ENCODE assay signal across 8 mouse cellular contexts in the genomic region with DNA sequence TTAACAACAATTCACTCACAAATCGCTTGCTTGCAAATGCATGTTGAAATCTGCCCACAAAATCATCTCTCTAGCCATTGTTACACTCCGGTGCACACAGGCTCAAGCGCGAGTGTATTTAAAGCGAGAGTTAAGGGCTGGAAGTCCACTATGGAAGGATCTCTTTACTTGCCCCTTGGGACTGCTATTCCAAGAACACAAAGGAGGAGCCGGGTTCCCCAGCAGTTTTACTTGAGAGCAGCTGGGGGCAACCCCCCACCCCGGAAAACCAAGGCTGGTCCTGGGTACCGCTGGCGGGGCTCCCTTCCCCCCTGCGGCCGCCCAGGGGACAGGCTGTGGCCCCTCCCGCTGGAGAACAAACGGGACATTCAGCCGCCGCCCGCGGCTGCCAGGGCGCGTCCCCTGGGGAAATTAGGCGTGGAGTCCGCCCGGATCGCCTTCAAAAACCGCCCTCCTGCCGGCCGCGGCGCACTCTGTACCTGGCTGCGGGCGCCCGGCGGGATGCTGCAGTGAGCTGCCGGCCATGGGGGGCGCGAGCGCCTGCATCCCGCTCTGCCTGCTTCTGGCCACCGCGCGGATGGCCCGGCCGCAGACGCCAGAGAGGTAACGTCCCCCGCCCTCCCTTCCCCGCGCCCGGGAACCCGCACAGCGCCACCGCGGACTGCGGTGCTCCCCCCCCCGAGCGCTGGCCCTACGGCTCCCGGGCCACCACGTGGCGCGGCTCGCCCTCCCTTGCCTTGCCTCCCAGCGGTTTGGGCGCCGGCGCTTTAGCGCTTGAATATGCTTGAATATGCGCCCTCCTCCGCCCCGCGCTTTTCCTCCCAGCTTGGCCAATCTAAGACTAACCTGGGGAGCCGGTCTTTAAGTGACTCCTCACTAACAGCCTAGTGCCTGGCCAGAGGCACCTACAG. TPM values are rescaled to one million over a fixed set of nuclear protein-coding genes. Genes with fewer than 3 reads are reported as not detected.
DNase-seq lines count a peak whose midpoint lies in the region; ATAC-seq and TF ChIP-seq lines count a peak whose summit lies in the region.

Gene Pcolce2 (plus strand): TSS at position 331 of the 911 bp plus-strand sequence.

- H3K9me3 ChIP-seq in intestine, embryonic 14.5 days (ENCODE audit: control insufficient read depth, low read length) = no peaks in the 10 kb centered on the region
- H3K9me3 ChIP-seq in limb, embryonic 12.5 days = no peaks in the 10 kb centered on the region
- no peaks in the 10 kb centered on the region for H3K9me3 ChIP-seq in midbrain, postnatal 0 days (ENCODE audit: low read length)

- WGBS in lung, adult 2 months = 2% methylated on average over 63 of the region's 71 CpGs
- under 1% methylated on average over 53 of the region's 71 CpGs for WGBS in intestine, embryonic 14.5 days
- WGBS in limb, embryonic 12.5 days = under 1% methylated on average over 71 of the region's 71 CpGs
- WGBS in midbrain, postnatal 0 days = under 1% methylated on average over 44 of the region's 71 CpGs

- TF ChIP-seq POLR2A in lung, adult 2 months (IDR thresholded peaks at IDR 0.05; ENCODE audit: borderline replicate concordance, extremely low read depth, low read depth, low read length) = no peak; the same call in 1 of the 2 replicates
- no peak for TF ChIP-seq POLR2A in cortical plate, adult 2 months (IDR thresholded peaks at IDR 0.05; ENCODE audit: extremely low read depth, insufficient read depth, low read length)

- H3K4me3 ChIP-seq in lung, adult 2 months (replicated peaks; ENCODE audit: extremely low read depth, low read depth, low read length) = peak within 1 kb of the TSS; percentile 63
- H3K4me3 ChIP-seq in cortical plate, adult 2 months (ENCODE audit: insufficient read depth, low read length) = peak within 1 kb of the TSS; percentile 55
- peak within 1 kb of the TSS; percentile 49 for H3K4me3 ChIP-seq in intestine, embryonic 14.5 days (ENCODE audit: low read depth, low read length)
- peak within 1 kb of the TSS; percentile 68 for H3K4me3 ChIP-seq in limb, embryonic 12.5 days (replicated peaks)
- peak within 1 kb of the TSS; percentile 75 for H3K4me3 ChIP-seq in midbrain, postnatal 0 days (ENCODE audit: low read depth, low read length)

- ATAC-seq in granulocyte monocyte progenitor cell, adult 5-6 weeks (replicated peaks; ENCODE audit: poor library complexity, severe bottlenecking) = peak; percentile 53
- ATAC-seq in intestine, embryonic 14.5 days (replicated peaks; ENCODE audit: low FRiP score, low TSS enrichment, low read depth) = peak; percentile 85
- peak; percentile 82 for ATAC-seq in limb, embryonic 12.5 days (ENCODE audit: insufficient number of reproducible peaks, insufficient read depth, low FRiP score, low TSS enrichment, low read depth)
- ATAC-seq in midbrain, postnatal 0 days (ENCODE audit: low FRiP score) = peak; percentile 79

- H3K27ac ChIP-seq in cortical plate, adult 2 months (ENCODE audit: insufficient read depth, low read length) = no peak within 1 kb of the TSS
- H3K27ac ChIP-seq in intestine, embryonic 14.5 days (ENCODE audit: low read depth) = no peak within 1 kb of the TSS
- H3K27ac ChIP-seq in limb, embryonic 12.5 days = peak within 1 kb of the TSS; percentile 84
- no peak within 1 kb of the TSS for H3K27ac ChIP-seq in midbrain, postnatal 0 days (ENCODE audit: low read depth, low read length)

- H3K4me1 ChIP-seq in lung, adult 2 months (ENCODE audit: control insufficient read depth, insufficient read depth, low read length) = no peaks in the 10 kb centered on the region
- no peaks in the 10 kb centered on the region for H3K4me1 ChIP-seq in cortical plate, adult 2 months (ENCODE audit: control insufficient read depth, insufficient read depth, low read length)
- H3K4me1 ChIP-seq in intestine, embryonic 14.5 days (replicated peaks; ENCODE audit: control insufficient read depth, insufficient read depth, low read length) = no peaks in the 10 kb centered on the region
- peaks cover 27% of the 10 kb centered on the region for H3K4me1 ChIP-seq in limb, embryonic 12.5 days (replicated peaks)
- no peaks in the 10 kb centered on the region for H3K4me1 ChIP-seq in midbrain, postnatal 0 days (ENCODE audit: insufficient read depth, low read length)

- H3K9ac ChIP-seq in intestine, embryonic 14.5 days (ENCODE audit: low read length) = peak within 1 kb of the TSS; percentile 53
- H3K9ac ChIP-seq in limb, embryonic 12.5 days (replicated peaks) = peak within 1 kb of the TSS; percentile 84
- H3K9ac ChIP-seq in midbrain, postnatal 0 days (replicated peaks; ENCODE audit: low read length, poor library complexity, severe bottlenecking) = peak within 1 kb of the TSS; percentile 76

- peaks cover 25% of the 10 kb centered on the region for H3K27me3 ChIP-seq in intestine, embryonic 14.5 days (replicated peaks; ENCODE audit: control insufficient read depth, insufficient read depth, low read length)
- no peaks in the 10 kb centered on the region; the same call in 1 of the 2 replicates for H3K27me3 ChIP-seq in limb, embryonic 12.5 days
- H3K27me3 ChIP-seq in midbrain, postnatal 0 days (ENCODE audit: insufficient read depth, low read length) = no peaks in the 10 kb centered on the region

- peak; percentile 13 for DNase-seq in lung, adult 2 months
- DNase-seq in lung, postnatal 14 days = no peak
- peak; percentile 77 for DNase-seq in intestine, embryonic 14.5 days (ENCODE audit: low spot score)
- DNase-seq in midbrain, postnatal 0 days (ENCODE audit: low spot score) = peak; percentile 36
- peak; percentile 46 for DNase-seq in yolk sac, embryonic 10.5 days (ENCODE audit: low spot score)

- H3K4me2 ChIP-seq in intestine, embryonic 14.5 days (ENCODE audit: low read length) = peak within 1 kb of the TSS; percentile 98
- H3K4me2 ChIP-seq in limb, embryonic 12.5 days = peak within 1 kb of the TSS; percentile 91
- peak within 1 kb of the TSS; percentile 91 for H3K4me2 ChIP-seq in midbrain, postnatal 0 days (ENCODE audit: low read depth, low read length, poor library complexity, severe bottlenecking)

- H3K36me3 ChIP-seq in intestine, embryonic 14.5 days (ENCODE audit: control insufficient read depth, insufficient read depth, low read length) = no peaks in the 10 kb centered on the region
- no peaks in the 10 kb centered on the region for H3K36me3 ChIP-seq in limb, embryonic 12.5 days
- H3K36me3 ChIP-seq in midbrain, postnatal 0 days (ENCODE audit: insufficient read depth, low read length) = no peaks in the 10 kb centered on the region

- TF ChIP-seq CTCF in lung, adult 2 months (IDR thresholded peaks at IDR 0.05; ENCODE audit: insufficient read depth, low read length) = no peak
- TF ChIP-seq CTCF in cortical plate, adult 2 months (IDR thresholded peaks at IDR 0.05; ENCODE audit: extremely low read depth, insufficient read depth, low read length) = no peak
- peak; percentile 0; the same call in 1 of the 2 replicates for TF ChIP-seq CTCF in midbrain, postnatal 0 days (IDR thresholded peaks at IDR 0.05)

RNA-seq across cellular contexts. Expression of gene Pcolce2, which starts in this region (rescaled TPM):
- 24.5 and 31.5 TPM in 2 replicates for polyA plus RNA-seq in lung, adult 2 months (2012; rRNA removed)
- 1.5 and 1.6 TPM in 2 replicates for polyA plus RNA-seq in cortical plate, adult 2 months (2012; rRNA removed)
- total RNA-seq in granulocyte monocyte progenitor cell, adult 5-6 weeks (2014; fragmentation: Nextera tagmentation) = not detected in 2 replicates
- not detected in 2 replicates for total RNA-seq in granulocyte monocyte progenitor cell, adult 5-6 weeks (2017)
- 0.69 and 1.1 TPM in 2 replicates for polyA plus RNA-seq in intestine, embryonic 14.5 days (2014; fragmentation: Nextera tagmentation; extraction: Ambion mirVana)
- 10.4 and 12.8 TPM in 2 replicates for polyA plus RNA-seq in limb, embryonic 12.5 days (2016; fragmentation: Nextera tagmentation; extraction: Ambion mirVana)
- total RNA-seq in midbrain, postnatal 0 days (2014; rRNA removed) = 0.66 and 1.7 TPM in 2 replicates
- polyA plus RNA-seq in midbrain, postnatal 0 days (2015; fragmentation: Nextera tagmentation; extraction: Ambion mirVana) = 2.0 and 2.1 TPM in 2 replicates

Comparison
In these comparisons a context has a peak if more than half of its experiments do, and no peak if none do; other contexts are left out.
1. Peak in ATAC-seq in granulocyte monocyte progenitor cell, adult 5-6 weeks; RNA of the gene not detected or under 1 TPM.